Mouse (Mus musculus) frontal cortex, adult (tissue): ENCODE results near the gene Slc12a7.
"Not testable (repeated sequence)": the region's sequence is repeated elsewhere in the genome, so short reads cannot be mapped to it uniquely, and the experiment has no call there.

Experiments used
- ATAC-seq: cut with Nextera tagmentation; 2 replicates; pipeline ENCODE4 v1.9.2; 2017; ENCODE audit warnings: mild to moderate bottlenecking, moderate library complexity, mixed read lengths; ENCODE audit not compliant: low TSS enrichment

Gene Slc12a7

DNA sequence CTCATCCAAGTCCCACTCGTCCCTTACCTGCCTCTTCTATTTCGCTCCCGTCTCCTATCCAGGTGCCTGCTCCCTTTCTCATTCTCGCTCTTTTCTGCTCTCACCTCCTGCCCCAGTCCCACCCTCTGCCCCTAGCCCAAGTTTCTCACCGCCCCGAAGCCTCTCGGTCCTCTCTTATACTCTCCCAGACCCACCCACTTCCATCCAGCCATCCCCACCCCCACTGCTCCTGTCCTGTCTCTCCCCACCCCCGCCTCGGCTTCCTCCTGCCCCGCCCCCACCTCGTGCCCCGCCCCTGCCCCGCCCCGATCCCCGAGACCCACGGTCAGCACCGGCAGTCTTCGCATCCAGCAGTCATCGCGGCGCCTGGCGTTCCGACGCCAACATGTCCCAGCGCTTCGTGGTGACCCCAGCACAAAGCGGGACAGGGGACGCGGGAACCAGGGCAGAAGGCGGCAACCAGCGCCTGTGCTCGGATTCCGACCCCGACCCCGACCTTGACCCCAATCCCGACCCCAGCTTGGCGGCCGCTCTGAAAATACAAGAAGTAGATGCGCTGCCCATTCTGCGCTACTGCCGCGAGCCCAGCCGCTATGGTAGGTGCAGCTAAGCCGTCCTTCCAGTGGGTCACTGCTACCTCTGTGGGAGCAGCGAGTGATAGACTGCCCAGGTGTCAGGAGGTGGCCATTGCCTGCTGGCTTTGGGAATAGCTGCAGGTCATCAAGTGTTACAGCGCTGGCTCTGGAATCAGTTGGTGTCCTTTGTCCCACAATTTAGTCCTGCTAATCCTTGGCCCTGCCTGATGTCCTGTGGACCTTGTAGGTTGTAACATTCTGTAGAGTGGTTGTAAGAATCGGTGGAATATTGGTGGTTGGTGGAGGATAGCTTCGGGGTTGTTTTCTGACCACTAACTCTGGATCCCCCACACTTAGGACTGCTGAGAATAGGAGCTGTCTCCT, at the start of gene Slc12a7:
Slc12a7 (plus strand) TSS at position 353 of the 959 bp plus-strand sequence.
- no peak for ATAC-seq

DNA sequence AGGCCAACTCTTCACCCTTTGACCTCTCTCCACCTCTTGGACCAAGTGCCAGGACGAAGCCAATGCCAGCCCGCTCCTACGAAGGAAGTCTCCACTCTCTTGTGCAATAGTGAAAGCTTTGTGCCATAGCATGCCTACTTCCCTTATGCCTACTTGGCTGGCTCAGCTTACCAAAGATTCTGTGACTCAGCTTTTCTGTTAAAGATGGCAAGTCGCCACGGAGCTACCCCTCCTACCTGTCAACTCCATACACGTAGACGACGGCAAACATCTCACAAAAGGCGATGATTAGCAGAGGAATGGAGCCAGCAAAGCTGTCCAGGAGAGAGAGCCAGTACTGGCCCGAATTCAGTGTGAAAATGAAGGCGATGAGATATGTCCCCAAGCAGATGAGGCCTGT, 49.2 kb upstream of the Slc12a7 start:
- ATAC-seq = peak; percentile 89

DNA sequence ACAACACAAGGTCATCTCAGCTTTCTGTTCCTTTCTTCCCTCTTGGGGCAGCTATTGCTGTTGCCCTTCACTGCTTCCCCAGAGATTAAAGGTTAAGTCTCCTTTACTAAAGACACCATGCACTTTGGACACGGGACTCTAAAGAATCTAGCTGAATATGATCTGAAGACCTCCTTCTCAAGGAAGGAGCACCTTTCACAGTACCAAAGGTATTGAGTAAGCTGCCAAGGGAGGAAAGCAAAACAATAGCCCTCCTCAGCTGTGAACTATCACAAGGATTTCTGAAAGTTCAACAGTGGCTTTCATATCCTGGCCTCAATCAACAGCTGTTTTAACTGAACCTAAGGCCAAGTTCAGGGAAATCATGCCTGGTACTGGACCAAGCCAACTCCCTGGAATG, 48.5 kb upstream of the Slc12a7 start:
- no peak for ATAC-seq

DNA sequence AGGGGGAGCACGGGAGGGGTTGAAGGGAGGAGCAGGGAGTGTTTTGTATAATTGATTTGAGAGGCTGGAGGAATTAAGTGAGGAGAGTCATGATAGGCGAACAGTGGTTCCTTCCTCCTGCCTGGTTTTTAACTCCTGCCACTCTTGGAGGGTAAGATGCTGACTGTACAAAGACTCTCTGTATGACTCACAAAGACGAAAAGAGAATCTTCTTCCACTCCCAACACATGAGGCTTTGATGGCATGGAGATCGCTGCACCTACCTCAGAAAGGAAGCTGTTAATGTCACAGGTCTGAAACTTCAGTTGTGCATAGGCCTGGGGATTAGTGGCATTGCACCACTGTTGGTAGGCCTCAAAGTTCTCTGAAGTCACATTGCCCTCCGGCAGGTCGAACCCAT, 47.4 kb upstream of the Slc12a7 start:
- 0 out of 2 replicates have a peak, but pooled peaks have one; percentile 25 for ATAC-seq

DNA sequence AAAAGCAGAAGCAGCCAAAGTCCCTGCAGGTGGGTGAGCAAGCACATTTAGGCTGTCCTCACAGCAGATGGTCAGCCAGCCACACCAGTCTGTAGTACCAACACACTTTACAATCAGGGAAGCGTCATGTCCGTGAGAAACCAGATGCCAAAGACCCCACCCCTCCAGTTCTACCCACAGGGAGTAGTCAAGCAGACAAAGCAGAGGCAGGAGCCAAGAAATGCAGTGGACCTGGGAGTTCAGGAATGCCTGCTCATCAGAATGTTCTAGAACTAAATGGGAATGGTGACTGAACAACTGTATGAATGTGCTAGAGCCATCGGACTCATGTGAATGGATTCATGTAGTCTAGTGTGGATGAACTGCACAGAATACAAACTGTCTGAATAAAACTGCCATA, 45.3 kb upstream of the Slc12a7 start:
- ATAC-seq = no peak

DNA sequence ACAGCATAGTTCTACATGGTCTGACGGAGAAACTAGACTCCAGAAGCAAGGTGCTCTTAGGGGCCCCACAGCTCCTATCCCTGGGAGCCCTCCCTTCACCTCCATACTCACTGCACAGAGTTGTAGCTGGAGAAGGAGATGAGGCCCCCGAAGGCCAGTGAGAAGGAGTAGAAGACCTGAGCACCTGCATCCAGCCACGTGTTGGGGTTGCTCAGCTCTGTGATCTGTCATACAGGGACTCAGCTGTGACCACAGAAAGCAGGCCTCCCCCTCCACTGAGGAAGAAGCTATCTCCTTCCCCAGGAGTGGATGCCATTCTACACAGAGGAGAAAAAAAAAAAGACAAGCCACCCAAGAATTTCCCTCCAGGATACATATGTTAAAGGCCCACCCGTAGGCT, 44.0 kb upstream of the Slc12a7 start:
- no peak for ATAC-seq

DNA sequence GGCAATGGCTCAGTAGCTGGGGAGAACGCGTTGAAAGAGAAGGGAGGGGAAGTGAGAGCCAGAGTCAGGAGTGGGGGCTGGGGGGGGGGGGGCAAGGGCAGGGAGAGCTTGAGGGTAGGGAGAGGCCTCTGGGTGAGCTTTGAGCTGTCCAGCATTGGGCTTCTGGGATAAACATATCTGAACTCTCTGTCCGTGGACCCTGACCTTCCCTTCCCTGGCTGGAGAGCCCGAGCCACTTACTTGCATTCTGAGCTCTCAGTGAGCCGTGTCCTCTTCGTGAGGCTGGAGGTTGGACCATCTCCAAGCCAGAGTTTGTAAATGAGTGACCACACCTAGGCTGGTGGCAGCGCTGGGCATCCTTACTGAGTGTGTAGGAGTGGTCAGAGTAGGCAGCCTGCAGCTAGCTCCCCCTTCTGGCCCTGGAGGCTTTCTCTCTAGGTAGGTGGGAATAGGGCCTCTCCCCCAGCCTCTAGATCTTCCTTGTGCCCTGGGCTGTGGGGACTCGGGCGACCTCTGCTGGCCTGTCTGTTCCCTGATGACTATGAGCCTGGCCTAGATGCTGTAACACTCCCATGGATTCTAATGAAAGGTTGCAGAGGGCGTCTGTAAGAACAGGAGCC, 40.5 kb upstream of the Slc12a7 start:
- ATAC-seq = peak; percentile 91

DNA sequence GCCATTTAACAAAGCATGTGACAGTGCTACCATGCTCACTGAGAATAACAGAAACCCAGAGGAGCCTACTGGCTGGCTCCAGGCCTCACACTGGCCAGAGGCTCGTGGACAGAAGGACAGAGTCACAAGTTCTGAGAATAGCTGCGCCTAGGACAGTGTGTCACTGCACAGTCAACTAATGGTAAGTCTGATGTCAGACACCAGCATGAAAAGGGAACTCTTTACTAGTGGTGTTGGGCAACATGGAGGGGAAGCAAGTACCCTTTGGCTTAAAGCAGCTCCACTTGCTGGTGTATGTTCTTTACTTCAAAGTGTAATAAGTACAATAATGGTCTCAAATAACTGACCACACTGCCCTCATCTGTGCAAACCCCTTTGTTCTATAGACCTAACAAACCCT, 39.6 kb upstream of the Slc12a7 start:
- ATAC-seq = no peak

DNA sequence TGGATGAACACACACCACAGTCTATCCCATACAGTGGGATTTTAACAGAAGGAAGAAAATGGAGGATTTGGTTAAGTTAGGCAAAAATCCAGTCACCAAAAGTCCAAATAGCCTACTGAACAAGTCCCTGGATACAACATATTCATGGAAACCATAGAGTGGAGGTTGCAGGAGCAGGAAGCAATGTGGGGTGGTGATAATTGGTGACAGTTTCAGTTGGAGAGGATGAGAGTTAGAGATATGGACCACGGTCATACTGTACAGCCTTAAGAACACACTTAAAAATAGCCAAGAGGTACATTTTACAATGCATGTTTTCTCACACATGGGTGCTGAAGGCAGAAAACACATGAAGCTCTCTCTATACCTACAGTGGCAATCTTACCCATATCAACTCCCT, 37.9 kb upstream of the Slc12a7 start:
- ATAC-seq = no peak

DNA sequence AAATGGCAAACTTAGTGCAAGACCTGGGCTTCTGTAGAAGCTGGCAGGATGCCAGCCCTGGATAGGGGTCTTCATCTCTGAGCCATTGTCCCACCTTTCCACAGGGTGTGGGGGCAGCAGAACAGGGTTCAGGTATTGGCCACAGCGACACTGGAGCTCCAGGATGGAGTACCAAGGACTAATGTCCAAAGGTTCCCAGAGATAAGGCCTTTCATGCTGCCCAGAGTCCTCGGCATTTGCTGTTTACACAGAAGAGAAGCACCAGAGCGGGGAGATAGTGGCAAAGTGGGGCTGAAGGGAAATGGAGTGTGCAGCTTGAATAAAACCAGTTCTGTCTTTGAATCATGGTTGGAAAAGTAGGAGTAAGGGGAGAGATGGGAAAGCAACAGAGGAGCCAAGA, 36.4 kb upstream of the Slc12a7 start:
- no peak for ATAC-seq

DNA sequence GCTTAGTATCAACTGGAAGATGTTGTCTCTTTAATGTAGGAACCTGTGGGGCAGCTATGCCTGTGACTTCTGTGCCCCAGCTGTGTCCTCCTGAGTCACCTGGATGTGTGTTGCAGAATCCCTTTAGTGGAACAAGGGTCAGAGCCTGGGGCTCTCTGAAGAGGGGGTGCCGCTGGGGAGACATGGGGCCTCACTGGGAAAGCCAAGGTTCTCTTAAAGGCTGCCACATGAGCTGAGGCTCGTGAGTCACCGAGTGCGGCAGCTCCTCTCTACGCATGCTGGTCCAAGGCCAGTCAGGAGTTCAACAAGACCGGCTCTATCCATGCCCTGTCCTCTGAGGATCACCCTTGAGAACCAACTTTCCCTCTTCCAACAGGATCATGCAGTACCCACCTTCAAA, 33.2 kb upstream of the Slc12a7 start:
- no peak for ATAC-seq

DNA sequence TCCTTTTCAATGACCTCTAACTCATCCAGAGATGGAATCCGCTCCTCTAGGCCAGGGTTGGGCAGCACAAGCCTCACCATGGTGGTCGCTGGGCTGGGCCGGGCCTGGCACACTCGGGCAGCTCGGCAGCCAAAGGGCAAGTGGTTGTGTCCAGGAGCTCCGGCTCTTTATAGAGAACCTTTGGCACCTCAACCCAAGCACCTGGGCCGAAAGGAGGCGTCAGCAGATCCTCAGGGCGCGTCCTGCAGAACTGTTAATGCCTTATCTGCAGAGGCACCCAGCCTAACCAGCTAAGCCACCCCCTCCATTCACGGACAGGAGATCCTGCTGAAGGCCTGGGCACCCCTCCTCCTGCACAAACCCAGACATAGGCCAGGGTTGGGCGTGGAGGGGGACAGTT, 32.3 kb upstream of the Slc12a7 start:
- ATAC-seq = no peak

DNA sequence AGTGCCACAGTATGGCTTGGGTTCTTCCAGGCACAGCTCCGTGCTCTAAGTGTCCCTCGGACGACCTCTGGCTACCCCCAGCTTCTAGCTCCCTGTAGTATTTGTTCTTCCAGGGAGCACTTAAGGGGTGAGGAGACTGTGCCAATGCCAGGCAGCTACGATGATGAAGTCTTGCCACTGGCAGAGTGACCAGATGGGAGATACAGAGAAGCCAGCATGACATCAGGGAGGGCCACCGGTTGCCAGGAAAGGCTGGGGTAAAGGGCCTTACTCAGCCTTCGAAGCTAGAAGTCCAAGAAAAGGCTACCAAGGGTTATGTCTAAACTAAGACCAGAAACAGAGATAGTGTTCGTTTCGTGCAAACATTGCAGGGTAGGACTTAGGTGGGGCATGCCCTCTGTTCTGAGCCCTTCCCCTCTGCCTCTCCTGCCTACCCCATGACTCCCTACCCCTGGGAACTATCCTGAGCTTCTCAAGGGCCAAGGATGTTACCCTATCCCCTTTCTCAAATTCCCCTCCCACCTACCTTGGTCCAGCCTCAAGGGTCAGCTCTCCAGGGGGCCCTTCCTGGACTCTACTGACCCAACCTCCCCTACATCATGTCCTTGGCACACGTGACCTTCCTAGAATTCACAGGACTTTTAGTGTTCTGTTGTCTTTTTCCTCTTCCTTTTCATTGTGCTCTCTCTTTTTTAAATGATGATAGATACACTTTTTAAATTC, 31.6 kb upstream of the Slc12a7 start:
- no peak for ATAC-seq

DNA sequence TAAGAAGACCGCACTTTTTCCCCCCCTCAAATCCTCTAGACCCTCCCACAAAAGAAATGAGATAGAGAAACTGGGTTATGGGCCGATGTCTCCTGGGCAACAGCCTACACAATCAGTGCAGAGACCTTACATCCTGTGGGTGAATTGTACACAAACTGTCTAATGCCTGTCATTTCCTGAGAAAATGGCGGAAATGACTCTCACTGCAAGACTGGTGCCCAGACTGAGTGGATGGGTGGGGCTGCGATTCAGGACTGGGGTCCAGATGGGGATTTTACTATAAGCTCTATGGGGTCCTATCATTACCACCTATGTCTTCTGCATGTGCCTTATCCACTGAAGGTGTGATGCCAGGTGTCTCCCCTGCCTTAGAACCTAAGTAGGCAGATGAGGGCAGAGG, 30.1 kb upstream of the Slc12a7 start:
- ATAC-seq = no peak

DNA sequence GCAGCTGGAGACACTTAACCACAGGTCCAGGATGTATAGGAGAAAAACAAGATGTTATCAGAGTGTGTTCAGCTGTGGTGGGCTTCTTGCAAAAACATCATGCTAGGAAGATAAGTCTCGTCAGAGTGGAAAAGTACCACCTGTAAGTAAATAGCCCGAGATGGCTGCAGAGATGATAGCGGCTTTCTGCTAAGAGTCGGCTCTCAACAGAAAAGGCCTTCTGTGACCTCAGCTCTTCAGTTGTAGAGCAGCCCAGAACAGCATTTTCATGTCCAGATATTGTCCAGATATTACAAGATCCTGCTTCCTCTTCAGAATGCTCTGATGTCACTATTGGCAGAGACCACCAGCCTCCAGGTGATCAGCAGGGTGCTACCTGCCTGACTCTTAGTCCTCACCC, 29.4 kb upstream of the Slc12a7 start:
- ATAC-seq = not testable (repeated sequence)

DNA sequence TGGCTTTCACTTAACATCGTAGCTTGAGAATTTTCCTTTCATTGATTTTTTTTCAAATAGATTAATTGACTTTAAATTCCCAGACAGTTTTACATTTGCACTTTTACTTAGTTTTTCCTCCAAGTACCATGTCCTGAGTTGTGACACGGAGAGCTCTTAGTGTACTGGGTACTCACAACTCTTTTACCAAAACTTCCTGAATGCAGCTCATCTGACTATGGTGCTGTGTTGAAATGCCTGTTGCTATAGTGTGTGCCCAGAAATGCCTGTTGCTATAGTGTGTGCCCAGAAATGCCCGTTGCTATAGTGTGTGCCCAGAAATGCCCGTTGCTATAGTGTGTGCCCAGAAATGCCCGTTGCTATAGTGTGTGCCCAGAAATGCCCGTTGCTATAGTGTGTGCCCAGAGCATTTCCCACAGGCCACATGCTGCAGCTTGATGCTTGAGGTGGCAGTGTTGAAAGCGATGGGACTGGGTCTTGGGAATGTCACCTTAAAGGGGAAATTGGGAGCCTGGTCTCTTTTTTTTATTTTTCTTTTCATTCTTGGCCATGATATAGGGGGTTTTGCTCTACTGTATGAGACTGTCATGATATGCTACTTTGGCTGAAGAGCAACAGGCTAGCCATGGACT, 28.1 kb upstream of the Slc12a7 start, which contains the start of gene Slc6a19:
Slc6a19 (minus strand) TSS at position 172 of the 632 bp plus-strand sequence.
- no peak for ATAC-seq

DNA sequence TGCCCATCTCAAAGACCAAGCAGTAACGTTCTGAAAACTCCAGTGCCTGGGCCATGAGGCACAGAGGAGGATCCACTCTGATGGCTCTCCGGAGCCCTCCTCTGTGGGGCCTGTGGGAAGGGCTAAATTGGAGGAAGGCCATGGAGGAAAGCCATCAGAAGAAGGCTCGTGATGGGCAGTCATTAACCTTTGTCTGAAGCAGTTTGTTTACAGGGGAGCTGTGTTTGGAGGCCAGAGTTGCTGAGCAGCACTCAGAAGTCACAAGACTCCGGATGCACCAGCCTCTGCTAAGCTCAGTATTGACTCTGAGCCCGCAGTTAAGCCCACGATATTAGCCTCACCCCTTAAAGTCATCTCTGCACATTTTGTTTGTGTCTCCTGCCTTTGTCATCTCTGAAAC, 23.4 kb upstream of the Slc12a7 start:
- ATAC-seq = no peak

DNA sequence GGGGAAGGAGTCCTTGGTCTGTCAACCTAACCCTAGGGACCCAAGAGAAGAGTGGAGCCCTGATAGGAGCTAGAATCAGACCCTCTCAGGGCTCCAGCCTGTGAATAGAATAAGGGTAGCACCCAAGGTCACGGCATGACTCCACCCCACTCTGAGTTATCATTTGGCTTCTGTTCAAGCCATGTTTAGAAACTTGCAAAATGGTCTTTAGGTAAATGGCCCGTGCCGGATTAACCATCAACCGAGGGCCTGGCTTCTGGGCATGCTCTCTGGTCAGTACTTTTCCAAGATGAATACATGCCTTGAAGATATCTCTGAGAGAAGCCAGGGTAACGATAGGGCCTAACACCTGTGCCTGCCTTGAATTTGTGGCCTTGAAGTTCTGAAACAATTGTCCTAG, 21.7 kb upstream of the Slc12a7 start:
- ATAC-seq = no peak

DNA sequence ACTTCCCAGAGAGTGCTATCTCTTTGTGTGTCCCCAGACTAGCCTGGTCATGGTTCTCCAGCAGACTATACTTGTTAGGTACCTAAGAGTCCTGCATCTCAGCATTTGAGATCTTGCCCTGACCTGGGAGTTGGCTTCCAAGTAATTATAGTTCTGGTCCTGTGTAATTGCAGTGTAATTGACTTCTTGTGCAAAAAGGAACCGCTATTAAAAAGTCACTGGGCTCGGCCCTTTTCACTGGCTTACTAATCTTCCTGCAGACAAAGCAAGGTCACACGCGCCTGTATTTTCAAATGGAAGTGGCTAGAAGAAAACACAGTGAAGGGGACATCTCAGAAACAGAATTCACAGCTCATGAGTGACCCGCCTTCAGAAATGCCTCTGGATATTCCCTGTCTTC, 21.1 kb upstream of the Slc12a7 start:
- ATAC-seq = no peak

DNA sequence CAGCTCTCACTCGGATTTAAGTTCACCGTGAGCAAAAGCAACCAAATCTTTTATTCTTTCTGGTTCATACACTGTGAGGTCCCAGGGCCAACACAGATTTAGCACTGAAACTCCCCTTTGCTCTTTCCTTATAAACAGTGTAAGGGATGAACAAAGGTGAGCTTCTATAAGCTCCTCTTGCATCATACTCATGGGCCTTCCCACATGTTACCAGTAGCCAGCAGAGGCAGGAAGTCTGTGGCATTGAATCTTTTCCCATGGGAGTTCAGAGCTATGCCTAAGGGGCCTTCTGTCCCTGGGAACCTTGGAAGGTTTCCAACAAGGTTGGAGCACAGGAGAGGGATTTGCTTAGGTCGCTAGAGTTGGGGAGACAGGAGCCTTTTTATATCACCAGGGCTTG, 20.7 kb upstream of the Slc12a7 start:
- ATAC-seq = no peak

DNA sequence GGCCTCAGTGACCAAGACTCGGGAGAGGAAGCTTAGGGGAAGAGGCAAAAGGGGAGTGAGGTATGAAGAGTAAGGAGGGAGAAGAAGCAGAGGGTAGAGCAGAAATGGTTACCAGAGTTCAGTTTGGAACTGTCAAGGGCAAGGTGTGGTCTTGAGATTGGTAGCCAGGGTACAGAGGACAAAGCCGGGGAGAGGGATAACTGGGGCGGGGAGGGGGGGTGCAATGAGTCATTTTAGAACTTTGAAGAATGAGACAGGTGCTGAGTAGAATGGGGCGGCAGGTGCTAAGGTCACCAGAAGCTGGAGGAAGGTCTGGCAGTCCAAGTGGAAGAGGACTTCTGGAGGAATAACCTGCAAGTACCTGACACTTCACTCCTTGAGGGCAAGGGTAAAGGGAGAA, 19.7 kb upstream of the Slc12a7 start:
- ATAC-seq = no peak

DNA sequence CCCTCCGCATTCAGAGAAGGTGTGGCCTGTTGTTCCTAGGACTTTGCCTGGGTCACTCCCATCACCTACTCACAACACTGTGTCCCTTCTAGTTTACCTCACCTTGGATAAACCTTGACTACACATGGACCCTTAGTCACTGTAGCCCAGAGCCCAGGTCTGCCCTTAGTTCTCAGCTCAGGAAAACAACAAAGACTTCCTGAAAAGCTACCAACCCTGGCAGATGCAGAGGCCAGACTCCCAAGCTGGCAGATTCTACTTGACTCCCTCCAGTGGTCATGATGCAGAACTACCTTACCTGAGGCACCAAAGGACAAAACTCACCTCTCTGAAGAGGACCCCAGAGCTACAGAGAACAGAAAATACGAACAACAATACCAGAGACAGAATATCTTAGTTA, 18.9 kb upstream of the Slc12a7 start:
- ATAC-seq = peak; percentile 47; the same call in 1 of the 2 replicates
